Mouse (Mus musculus): ENCODE measurements around the gene Ddx1. TPM values are rescaled to one million over a fixed set of nuclear protein-coding genes. Genes with fewer than 3 reads are reported as not detected.

Gene Ddx1
- 234 TPM for polyA plus RNA-seq (2014; fragmentation: Illumina TruSeq; extraction: RNeasy Lipid Tissue Mini Kit (QIAGEN cat#74804); ENCODE audit: low read depth, low replicate concordance)

DNA sequence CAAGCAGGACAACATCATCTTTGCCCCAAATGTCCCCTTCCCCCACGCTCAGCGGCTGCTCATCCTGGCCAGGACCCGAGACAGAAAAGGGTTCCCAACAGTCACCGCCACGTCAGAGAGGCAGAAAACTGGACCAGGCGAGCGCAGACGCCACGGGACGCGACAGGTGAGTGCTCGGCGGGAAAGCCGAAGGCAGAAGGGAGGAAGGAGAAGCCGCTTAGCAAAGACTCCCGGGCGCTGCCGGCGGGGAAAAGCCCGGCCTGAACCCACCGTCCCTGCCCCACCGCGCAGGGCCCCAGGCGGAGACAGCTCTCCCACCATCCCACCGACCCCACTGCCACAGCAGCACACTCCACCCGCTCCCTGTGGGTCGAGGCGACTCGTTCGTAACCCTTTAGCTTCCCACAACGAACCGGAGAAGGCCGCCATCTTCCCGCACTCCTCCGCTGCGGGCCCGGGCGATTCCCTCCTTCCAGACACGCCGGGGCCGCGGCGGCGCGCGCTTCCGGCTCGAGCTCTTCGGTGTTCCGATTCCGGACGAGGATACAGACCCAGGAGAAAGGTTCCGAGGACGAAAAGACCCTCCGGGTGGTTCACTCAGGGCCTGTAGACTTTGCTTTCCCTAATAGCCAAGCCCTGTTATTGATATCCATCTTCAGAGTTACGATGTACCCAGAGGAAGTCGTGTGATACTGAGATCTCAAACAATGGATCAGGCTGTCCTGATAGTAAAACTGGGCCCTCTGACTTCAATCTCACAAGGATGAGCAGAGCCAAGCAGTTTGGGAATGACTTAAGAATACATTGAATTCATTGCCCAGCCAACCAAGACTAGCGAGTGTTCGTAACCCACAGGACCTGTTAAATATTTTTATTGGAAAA, at the start of gene Ddx1:
Gene Ddx1 (minus strand): TSS at position 523 of the 882 bp plus-strand sequence.

DNA sequence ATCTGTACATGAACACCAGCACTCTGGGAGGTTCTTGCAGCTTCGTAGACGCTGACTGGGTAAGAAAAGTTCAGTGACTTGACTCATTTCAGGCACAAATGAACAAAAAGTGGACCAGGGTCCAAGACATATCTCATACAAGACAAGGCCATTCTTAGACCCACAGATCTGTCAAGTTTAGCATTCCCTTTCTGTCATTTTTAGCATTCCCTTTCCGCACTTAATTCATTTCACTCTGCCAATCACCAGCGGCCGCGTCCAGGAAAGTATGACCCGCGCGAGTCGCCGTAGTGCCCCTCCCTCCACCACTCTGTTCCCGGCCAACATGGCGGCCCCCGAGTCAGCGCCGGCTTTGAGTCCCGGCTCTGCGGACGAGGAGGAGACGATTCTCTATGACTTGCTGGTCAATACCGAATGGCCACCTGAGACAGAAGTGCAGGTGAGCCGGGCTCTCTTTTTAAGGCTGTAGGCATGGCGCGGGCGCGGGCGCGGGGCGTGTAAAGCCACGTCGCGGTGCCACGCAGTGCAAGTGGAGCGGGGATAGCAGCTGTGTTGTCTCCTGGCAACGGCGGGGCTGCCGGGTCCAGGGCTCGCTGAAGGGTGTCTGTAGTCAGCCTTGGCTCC, 19.9 kb upstream of the Ddx1 start, which contains the start of gene Nbas:
Gene Nbas (plus strand): TSS at position 308 of the 624 bp plus-strand sequence.

Other genes with a start within 250 kb of the Ddx1 start
- 7.4 TPM for gene Nbas, start 19.9 kb upstream of the Ddx1 start, polyA plus RNA-seq (2014; fragmentation: Illumina TruSeq; extraction: RNeasy Lipid Tissue Mini Kit (QIAGEN cat#74804); ENCODE audit: low read depth, low replicate concordance)